Mouse (Mus musculus) embryonic facial prominence, embryonic 13.5 days (tissue): ENCODE results near the gene Psip1. TPM values are rescaled to one million over a fixed set of nuclear protein-coding genes. Genes with fewer than 3 reads are reported as not detected.
"Not testable (repeated sequence)": the region's sequence is repeated elsewhere in the genome, so short reads cannot be mapped to it uniquely, and the experiment has no call there.

Experiments
- ATAC-seq: fragments of 200-750 bp; cut with Nextera tagmentation; 2 replicates; pipeline ENCODE4 v1.8.0; 2017; ENCODE audit warnings: low read depth; ENCODE audit not compliant: insufficient number of reproducible peaks, insufficient read depth, low FRiP score, low TSS enrichment
- H3K27ac ChIP-seq: fragments of 300-500 bp; sonication (generic); 2 replicates; pipeline ENCODE4 v1.5.1; 2015; ENCODE audit warnings: moderate library complexity, mild to moderate bottlenecking, inconsistent platforms
- H3K27me3 ChIP-seq: fragments of 300-500 bp; sonication (generic); 2 replicates; pipeline ENCODE4 v1.6.1; 2015; ENCODE audit warnings: mild to moderate bottlenecking, inconsistent platforms
- H3K36me3 ChIP-seq: fragments of 300-500 bp; sonication (generic); 2 replicates; pipeline ENCODE4 v1.6.1; 2015; ENCODE audit warnings: mild to moderate bottlenecking, inconsistent platforms
- H3K4me1 ChIP-seq: fragments of 300-500 bp; sonication (generic); 2 replicates; pipeline ENCODE4 v1.6.1; 2015; ENCODE audit warnings: inconsistent platforms
- H3K4me2 ChIP-seq: fragments of 300-500 bp; sonication (generic); 2 replicates; pipeline ENCODE4 v1.6.1; 2015; ENCODE audit warnings: moderate library complexity, mild to moderate bottlenecking, inconsistent platforms
- H3K4me3 ChIP-seq: fragments of 300-500 bp; sonication (generic); 2 replicates; pipeline ENCODE4 v1.5.1; 2015; ENCODE audit warnings: mild to moderate bottlenecking, inconsistent platforms
- H3K9ac ChIP-seq: fragments of 300-500 bp; sonication (generic); 2 replicates; pipeline ENCODE4 v1.6.1; 2015; ENCODE audit warnings: mild to moderate bottlenecking, inconsistent platforms
- H3K9me3 ChIP-seq: fragments of 300-500 bp; sonication (generic); 2 replicates; pipeline ENCODE4 v1.6.1; 2016; ENCODE audit warnings: inconsistent platforms
- WGBS: fragments of 180-500 bp; shearing (Covaris S2); methylation state at CpG from one replicate; pipeline ENCODE4 v1.1.7; 2015; ENCODE audit warnings: mixed read lengths; 5-methylcytosine and 5-hydroxymethylcytosine counted together
- polyA plus RNA-seq: library from polyadenylated mRNA; unstranded; fragments of >200 nt; fragmentation: Nextera tagmentation; extraction: Ambion mirVana; gene quantifications from 2 replicates; pipeline ENCODE4 v1.2.1, GENCODE M21; 2015

Psip1 gene
- polyA plus RNA-seq, 1 experiment from 2014 or later = 184 TPM

GRCm38 (mm10) chr4:83500154-83501036 lies 14.1 kb upstream of the Psip1 start:
- ATAC-seq = peak; percentile 74; the same call in 1 of the 2 replicates
- 0 out of 2 replicates have a peak overlapping the region, but pooled peaks have one; percentile 32 for H3K9ac ChIP-seq
- peak overlapping the region; percentile 39 for H3K4me3 ChIP-seq
- H3K36me3 ChIP-seq = no peaks in the 10 kb centered on the region
- H3K9me3 ChIP-seq = no peaks in the 10 kb centered on the region
- H3K4me2 ChIP-seq = peak overlapping the region; percentile 63
- WGBS = 5% methylated on average over 22 of the region's 22 CpGs
- H3K4me1 ChIP-seq = 0 out of 2 replicates have a peak, but pooled peaks cover 3% of the 10 kb centered on the region
- peak overlapping the region; percentile 22; the same call in 1 of the 2 replicates for H3K27ac ChIP-seq
- H3K27me3 ChIP-seq = no peaks in the 10 kb centered on the region

- H3K4me2 ChIP-seq, H3K27me3 ChIP-seq, H3K4me1 ChIP-seq, H3K27ac ChIP-seq, H3K36me3 ChIP-seq, ATAC-seq, H3K4me3 ChIP-seq, H3K9ac ChIP-seq, H3K9me3 ChIP-seq: not testable (repeated sequence)
- 83% methylated on average over 5 of the region's 5 CpGs for WGBS
Observed at GRCm38 (mm10) chr4:83497013-83497412, 10.8 kb upstream of the Psip1 start.

- Histone ChIP-seq H3K27me3 (no peaks in the 10 kb centered on the region), H3K27ac (no peak overlapping the region), H3K4me1 (peaks cover 4% of the 10 kb centered on the region), H3K4me3 (no peak overlapping the region), H3K4me2 (no peak overlapping the region), H3K9ac (no peak overlapping the region), H3K9me3 (no peaks in the 10 kb centered on the region), H3K36me3 (no peaks in the 10 kb centered on the region)
- 100% methylated on average over 1 of the region's 1 CpGs for WGBS
- ATAC-seq = no peak
Observed at GRCm38 (mm10) chr4:83493112-83493511, 6.9 kb upstream of the Psip1 start.

- H3K27ac ChIP-seq = peak overlapping the region; percentile 68
- no peak for ATAC-seq
- 8% methylated on average over 5 of the region's 5 CpGs for WGBS
- H3K9ac ChIP-seq = no peak overlapping the region
- H3K27me3 ChIP-seq = no peaks in the 10 kb centered on the region
- peaks cover 5% of the 10 kb centered on the region; the same call in 1 of the 2 replicates for H3K36me3 ChIP-seq
- H3K4me3 ChIP-seq = no peak overlapping the region
- H3K9me3 ChIP-seq = no peaks in the 10 kb centered on the region
- peaks cover 19% of the 10 kb centered on the region for H3K4me1 ChIP-seq
- H3K4me2 ChIP-seq = no peak overlapping the region
Observed at GRCm38 (mm10) chr4:83489121-83489520, 2.9 kb upstream of the Psip1 start.

GRCm38 (mm10) chr4:83485735-83486116 lies 533 bp downstream of the Psip1 start:
- peak overlapping the region; percentile 98 for H3K27ac ChIP-seq
- WGBS = under 1% methylated on average over 30 of the region's 40 CpGs
- H3K9ac ChIP-seq = peak overlapping the region; percentile 93
- H3K27me3 ChIP-seq = no peaks in the 10 kb centered on the region
- H3K9me3 ChIP-seq = no peaks in the 10 kb centered on the region
- H3K36me3 ChIP-seq = peaks cover 29% of the 10 kb centered on the region
- peak overlapping the region; percentile 74 for H3K4me2 ChIP-seq
- H3K4me1 ChIP-seq = peaks cover 21% of the 10 kb centered on the region
- ATAC-seq = peak; percentile 54
- H3K4me3 ChIP-seq = peak overlapping the region; percentile 93

GRCm38 (mm10) chr4:83485250-83485649 lies 1.0 kb downstream of the Psip1 start:
- peak overlapping the region; percentile 93 for H3K4me3 ChIP-seq
- H3K9ac ChIP-seq = peak overlapping the region; percentile 93
- peak overlapping the region; percentile 98; the same call in 1 of the 2 replicates for H3K27ac ChIP-seq
- ATAC-seq = no peak
- H3K4me2 ChIP-seq = peak overlapping the region; percentile 74
- H3K4me1 ChIP-seq = peaks cover 21% of the 10 kb centered on the region
- WGBS = 21% methylated on average over 12 of the region's 12 CpGs
- H3K9me3 ChIP-seq = no peaks in the 10 kb centered on the region
- H3K27me3 ChIP-seq = no peaks in the 10 kb centered on the region
- peaks cover 31% of the 10 kb centered on the region for H3K36me3 ChIP-seq

- H3K36me3 ChIP-seq = peaks cover 79% of the 10 kb centered on the region
- no peak for ATAC-seq
Observed at GRCm38 (mm10) chr4:83468208-83468607, 18.1 kb downstream of the Psip1 start.

GRCm38 (mm10) chr4:83467615-83468014 lies 18.6 kb downstream of the Psip1 start:
- H3K9ac ChIP-seq = no peak overlapping the region
- 84% methylated on average over 7 of the region's 7 CpGs for WGBS
- no peak for ATAC-seq
- no peaks in the 10 kb centered on the region for H3K27me3 ChIP-seq
- no peak overlapping the region for H3K4me2 ChIP-seq
- H3K4me3 ChIP-seq = no peak overlapping the region
- H3K36me3 ChIP-seq = peaks cover 80% of the 10 kb centered on the region
- H3K4me1 ChIP-seq = no peaks in the 10 kb centered on the region
- no peak overlapping the region for H3K27ac ChIP-seq
- no peaks in the 10 kb centered on the region for H3K9me3 ChIP-seq

More at GRCm38 (mm10) chr4:83468208-83468607, 18.1 kb downstream of the Psip1 start:
- Histone ChIP-seq H3K9ac (no peak overlapping the region), H3K4me3 (no peak overlapping the region), H3K27me3 (no peaks in the 10 kb centered on the region), H3K4me1 (no peaks in the 10 kb centered on the region), H3K27ac (no peak overlapping the region), H3K4me2 (no peak overlapping the region), H3K9me3 (no peaks in the 10 kb centered on the region)
- 86% methylated on average over 3 of the region's 3 CpGs for WGBS

GRCm38 (mm10) chr4:83464827-83465226 lies 21.4 kb downstream of the Psip1 start:
- no peaks in the 10 kb centered on the region for H3K4me1 ChIP-seq
- H3K9me3 ChIP-seq = no peaks in the 10 kb centered on the region
- no peak for ATAC-seq
- 93% methylated on average over 7 of the region's 7 CpGs for WGBS
- H3K27ac ChIP-seq = no peak overlapping the region
- H3K27me3 ChIP-seq = no peaks in the 10 kb centered on the region
- no peak overlapping the region for H3K9ac ChIP-seq
- H3K4me2 ChIP-seq = no peak overlapping the region
- no peak overlapping the region for H3K4me3 ChIP-seq
- H3K36me3 ChIP-seq = peaks cover 69% of the 10 kb centered on the region

GRCm38 (mm10) chr4:83460106-83460505 lies 26.2 kb downstream of the Psip1 start:
- H3K4me2 ChIP-seq = no peak overlapping the region
- H3K4me1 ChIP-seq = no peaks in the 10 kb centered on the region
- H3K27ac ChIP-seq = no peak overlapping the region
- H3K9me3 ChIP-seq = no peaks in the 10 kb centered on the region
- WGBS = 91% methylated on average over 5 of the region's 5 CpGs
- H3K9ac ChIP-seq = no peak overlapping the region
- H3K4me3 ChIP-seq = no peak overlapping the region
- H3K36me3 ChIP-seq = peaks cover 75% of the 10 kb centered on the region
- no peaks in the 10 kb centered on the region for H3K27me3 ChIP-seq
- ATAC-seq = no peak

GRCm38 (mm10) chr4:83450785-83451184 lies 35.5 kb downstream of the Psip1 start:
- peaks cover 51% of the 10 kb centered on the region for H3K36me3 ChIP-seq
- H3K9ac ChIP-seq = no peak overlapping the region
- H3K4me1 ChIP-seq = no peaks in the 10 kb centered on the region
- H3K27me3 ChIP-seq = no peaks in the 10 kb centered on the region
- no peak overlapping the region for H3K4me2 ChIP-seq
- 90% methylated on average over 4 of the region's 4 CpGs for WGBS
- no peak overlapping the region for H3K4me3 ChIP-seq
- H3K9me3 ChIP-seq = no peaks in the 10 kb centered on the region
- no peak for ATAC-seq
- H3K27ac ChIP-seq = no peak overlapping the region

GRCm38 (mm10) chr4:83441050-83441449 lies 45.2 kb downstream of the Psip1 start:
- Histone ChIP-seq H3K4me3 (no peak overlapping the region), H3K27me3 (no peaks in the 10 kb centered on the region), H3K9ac (no peak overlapping the region), H3K9me3 (no peaks in the 10 kb centered on the region), H3K4me1 (no peaks in the 10 kb centered on the region), H3K27ac (no peak overlapping the region), H3K36me3 (peaks cover 63% of the 10 kb centered on the region), H3K4me2 (no peak overlapping the region)
- no peak for ATAC-seq
- 85% methylated on average over 4 of the region's 4 CpGs for WGBS
